Mouse (Mus musculus): ENCODE measurements at regions not wholly inside any gene's neighbourhood (a gene's known extent, or its start where the extent isn't known, plus 50 kb on each side); places are given as distances from the start of the nearest gene placed in this dataset.

DNA sequence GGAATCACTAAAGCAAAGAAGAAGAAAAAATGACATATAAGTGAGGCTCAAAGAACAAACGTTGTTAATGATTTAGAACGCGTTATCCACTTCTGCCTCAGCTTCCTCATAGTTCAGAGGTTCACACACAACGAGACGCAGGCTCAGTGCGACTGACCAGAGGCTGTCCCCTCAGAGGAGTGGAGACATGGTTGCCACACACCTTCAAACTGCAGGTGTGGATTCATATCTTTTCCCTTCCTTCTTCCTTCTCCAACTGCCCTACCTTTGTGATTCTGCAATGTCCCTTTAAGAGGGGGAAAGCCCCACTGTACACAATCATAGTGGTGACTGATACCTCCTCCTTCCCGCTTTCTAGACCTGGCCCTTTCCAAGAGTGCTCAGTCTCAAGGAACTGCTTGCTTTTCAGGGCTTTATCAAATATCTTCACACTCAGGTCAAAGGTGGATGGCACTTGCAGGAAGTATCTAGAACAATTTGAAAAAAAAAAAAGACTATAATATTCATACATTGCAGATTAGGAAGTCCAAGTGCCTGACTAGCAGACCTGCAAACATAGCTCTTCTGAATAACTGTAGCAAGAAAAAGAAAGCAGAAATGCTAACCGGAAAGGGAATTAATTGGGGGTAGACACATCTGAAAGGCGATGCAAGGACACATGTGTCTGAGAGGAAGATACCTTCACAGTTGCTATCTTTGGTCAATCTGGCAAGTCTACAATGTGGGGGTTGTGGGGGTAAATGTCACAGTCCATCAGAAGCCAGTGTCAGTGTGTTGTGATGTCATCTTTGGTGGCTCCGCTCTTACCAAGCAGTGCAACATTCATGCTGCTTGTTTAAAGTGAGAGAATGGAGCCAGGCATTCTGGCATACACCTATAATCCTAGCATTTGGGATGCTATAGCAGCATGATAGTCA, 84.2 kb upstream of the Tnfaip3 start:
- H3K4me2 ChIP-seq (ENCODE audit: low read depth): no peak overlapping the region
- no peaks in the 10 kb centered on the region for H3K36me3 ChIP-seq (ENCODE audit: control insufficient read depth, insufficient read depth)
- TF ChIP-seq TCF12 (IDR thresholded peaks at IDR 0.05; ENCODE audit: insufficient read depth, poor library complexity, severe bottlenecking) (no peak), MAX (IDR thresholded peaks at IDR 0.05; ENCODE audit: low read depth) (no peak), POLR2A (IDR thresholded peaks at IDR 0.05; ENCODE audit: insufficient read length, low read depth) (no peak), USF1 (IDR thresholded peaks at IDR 0.05; ENCODE audit: low read depth) (no peak), REST (IDR thresholded peaks at IDR 0.05; ENCODE audit: insufficient read depth, insufficient read length) (no peak), MYOD1 (IDR thresholded peaks at IDR 0.05; ENCODE audit: control insufficient read depth in 1 of 3, insufficient read length in 2 of 3, low read depth in 2 of 3) (no peak), SRF (IDR thresholded peaks at IDR 0.05; ENCODE audit: control insufficient read depth, insufficient read length, low read depth) (no peak), CEBPB (IDR thresholded peaks at IDR 0.05; ENCODE audit: insufficient read depth, poor library complexity, severe bottlenecking) (no peak), MYOG (IDR thresholded peaks at IDR 0.05; ENCODE audit: control insufficient read depth in 1 of 3, insufficient read depth in 1 of 3, insufficient read length in 2 of 3, low read depth in 2 of 3) (no peak), POLR2AphosphoS2 (IDR thresholded peaks at IDR 0.05; ENCODE audit: insufficient read length, low read depth) (no peak), E2F4 (IDR thresholded peaks at IDR 0.05; ENCODE audit: insufficient read depth) (no peak), TCF3 (IDR thresholded peaks at IDR 0.05; ENCODE audit: insufficient read length, low read depth) (no peak)
- no peaks in the 10 kb centered on the region for H3K79me2 ChIP-seq (ENCODE audit: control insufficient read depth, insufficient read depth)
- H3K27me3 ChIP-seq (ENCODE audit: control insufficient read depth, insufficient read depth, insufficient read length): no peaks in the 10 kb centered on the region
- no peak overlapping the region for H3ac ChIP-seq (ENCODE audit: control insufficient read depth, insufficient read length)
- no peak overlapping the region for H3K4me3 ChIP-seq

DNA sequence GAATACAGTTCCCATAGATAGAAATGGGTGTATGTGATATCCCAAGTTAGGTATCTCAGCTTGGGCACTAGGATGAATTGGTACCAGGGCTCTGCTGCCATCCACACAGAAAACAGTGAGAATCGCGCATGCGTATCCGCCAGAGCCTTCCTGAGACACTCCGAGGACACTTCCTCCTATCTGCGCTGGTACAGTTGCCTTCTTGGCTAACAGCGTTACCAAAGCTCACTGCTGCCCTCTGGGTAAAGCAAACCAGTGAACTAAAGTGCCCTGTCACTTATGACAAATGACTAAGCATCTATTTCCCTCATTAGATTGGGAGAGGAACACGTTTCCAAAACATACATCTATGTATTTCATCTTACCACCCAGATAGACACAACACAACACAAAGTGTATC, 78.8 kb upstream of the Tnfaip3 start:
- no peak overlapping the region for H3K4me3 ChIP-seq
- no peak overlapping the region for H3K4me2 ChIP-seq (ENCODE audit: low read depth)
- no peak for TF ChIP-seq SRF (IDR thresholded peaks at IDR 0.05; ENCODE audit: control insufficient read depth, insufficient read length, low read depth)
- no peak for TF ChIP-seq USF1 (IDR thresholded peaks at IDR 0.05; ENCODE audit: low read depth)
- no peak for TF ChIP-seq MYOD1 (IDR thresholded peaks at IDR 0.05; ENCODE audit: control insufficient read depth in 1 of 3, insufficient read length in 2 of 3, low read depth in 2 of 3)
- no peak for TF ChIP-seq TCF3 (IDR thresholded peaks at IDR 0.05; ENCODE audit: insufficient read length, low read depth)
- no peak for TF ChIP-seq POLR2A (IDR thresholded peaks at IDR 0.05; ENCODE audit: insufficient read length, low read depth)
- no peak for TF ChIP-seq POLR2AphosphoS2 (IDR thresholded peaks at IDR 0.05; ENCODE audit: insufficient read length, low read depth)
- no peak for TF ChIP-seq MAX (IDR thresholded peaks at IDR 0.05; ENCODE audit: low read depth)
- no peak for TF ChIP-seq TCF12 (IDR thresholded peaks at IDR 0.05; ENCODE audit: insufficient read depth, poor library complexity, severe bottlenecking)
- TF ChIP-seq CEBPB (IDR thresholded peaks at IDR 0.05; ENCODE audit: insufficient read depth, poor library complexity, severe bottlenecking): no peak
- no peak for TF ChIP-seq REST (IDR thresholded peaks at IDR 0.05; ENCODE audit: insufficient read depth, insufficient read length)
- no peak for TF ChIP-seq MYOG (IDR thresholded peaks at IDR 0.05; ENCODE audit: control insufficient read depth in 1 of 3, insufficient read depth in 1 of 3, insufficient read length in 2 of 3, low read depth in 2 of 3)
- no peak for TF ChIP-seq E2F4 (IDR thresholded peaks at IDR 0.05; ENCODE audit: insufficient read depth)
- no peaks in the 10 kb centered on the region for H3K79me2 ChIP-seq (ENCODE audit: control insufficient read depth, insufficient read depth)
- no peaks in the 10 kb centered on the region for H3K36me3 ChIP-seq (ENCODE audit: control insufficient read depth, insufficient read depth)
- H3ac ChIP-seq (ENCODE audit: control insufficient read depth, insufficient read length): no peak overlapping the region
- no peaks in the 10 kb centered on the region for H3K27me3 ChIP-seq (ENCODE audit: control insufficient read depth, insufficient read depth, insufficient read length)

- Histone ChIP-seq H3K79me2 (ENCODE audit: control insufficient read depth, insufficient read depth) (no peaks in the 10 kb centered on the region), H3K4me3 (no peak overlapping the region), H3K36me3 (ENCODE audit: control insufficient read depth, insufficient read depth) (no peaks in the 10 kb centered on the region), H3K27me3 (ENCODE audit: control insufficient read depth, insufficient read depth, insufficient read length) (no peaks in the 10 kb centered on the region), H3K4me2 (ENCODE audit: low read depth) (no peak overlapping the region), H3ac (ENCODE audit: control insufficient read depth, insufficient read length) (no peak overlapping the region)
- TF ChIP-seq MYOG (IDR thresholded peaks at IDR 0.05; ENCODE audit: control insufficient read depth in 1 of 3, insufficient read depth in 1 of 3, insufficient read length in 2 of 3, low read depth in 2 of 3) (no peak), MYOD1 (IDR thresholded peaks at IDR 0.05; ENCODE audit: control insufficient read depth in 1 of 3, insufficient read length in 2 of 3, low read depth in 2 of 3) (no peak), REST (IDR thresholded peaks at IDR 0.05; ENCODE audit: insufficient read depth, insufficient read length) (no peak), USF1 (IDR thresholded peaks at IDR 0.05; ENCODE audit: low read depth) (no peak), E2F4 (IDR thresholded peaks at IDR 0.05; ENCODE audit: insufficient read depth) (no peak), SRF (IDR thresholded peaks at IDR 0.05; ENCODE audit: control insufficient read depth, insufficient read length, low read depth) (no peak), POLR2AphosphoS2 (IDR thresholded peaks at IDR 0.05; ENCODE audit: insufficient read length, low read depth) (no peak), POLR2A (IDR thresholded peaks at IDR 0.05; ENCODE audit: insufficient read length, low read depth) (no peak), TCF3 (IDR thresholded peaks at IDR 0.05; ENCODE audit: insufficient read length, low read depth) (no peak), CEBPB (IDR thresholded peaks at IDR 0.05; ENCODE audit: insufficient read depth, poor library complexity, severe bottlenecking) (no peak), MAX (IDR thresholded peaks at IDR 0.05; ENCODE audit: low read depth) (no peak), TCF12 (IDR thresholded peaks at IDR 0.05; ENCODE audit: insufficient read depth, poor library complexity, severe bottlenecking) (no peak)
Measured at GRCm38 (mm10) chr10:19093689-19094088, 78.2 kb upstream of the Tnfaip3 start.

DNA sequence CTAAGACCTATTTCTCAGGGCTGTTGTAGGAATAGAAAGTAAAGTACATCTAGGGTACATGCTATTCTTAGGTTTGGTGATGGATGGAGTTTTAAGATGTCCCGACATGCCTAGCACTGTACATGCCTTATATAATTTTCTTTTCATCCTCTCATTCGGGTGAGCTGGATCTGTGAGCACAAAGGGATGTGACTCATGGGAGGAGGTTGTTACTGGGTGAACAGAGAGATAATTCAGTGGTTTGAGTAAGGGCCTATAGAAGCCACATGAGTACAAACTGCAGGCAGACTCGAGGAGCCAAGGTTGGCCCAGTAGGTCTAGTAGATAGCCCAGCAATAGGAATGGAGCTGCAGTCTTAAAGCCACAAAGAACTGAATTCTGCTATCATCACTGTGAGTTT, 76.5 kb upstream of the Tnfaip3 start:
- peak overlapping the region; percentile 3 for H3K4me2 ChIP-seq (ENCODE audit: low read depth)
- no peak overlapping the region for H3K4me3 ChIP-seq

More for the DNA sequence above, 76.5 kb upstream of the Tnfaip3 start:
- H3K36me3 ChIP-seq (ENCODE audit: control insufficient read depth, insufficient read depth): no peaks in the 10 kb centered on the region
- TF ChIP-seq REST (IDR thresholded peaks at IDR 0.05; ENCODE audit: insufficient read depth, insufficient read length) (no peak), MYOD1 (IDR thresholded peaks at IDR 0.05; ENCODE audit: control insufficient read depth in 1 of 3, insufficient read length in 2 of 3, low read depth in 2 of 3) (no peak), CEBPB (IDR thresholded peaks at IDR 0.05; ENCODE audit: insufficient read depth, poor library complexity, severe bottlenecking) (no peak), TCF3 (IDR thresholded peaks at IDR 0.05; ENCODE audit: insufficient read length, low read depth) (no peak), TCF12 (IDR thresholded peaks at IDR 0.05; ENCODE audit: insufficient read depth, poor library complexity, severe bottlenecking) (no peak), MAX (IDR thresholded peaks at IDR 0.05; ENCODE audit: low read depth) (no peak), E2F4 (IDR thresholded peaks at IDR 0.05; ENCODE audit: insufficient read depth) (no peak), POLR2AphosphoS2 (IDR thresholded peaks at IDR 0.05; ENCODE audit: insufficient read length, low read depth) (no peak), MYOG (IDR thresholded peaks at IDR 0.05; ENCODE audit: control insufficient read depth in 1 of 3, insufficient read depth in 1 of 3, insufficient read length in 2 of 3, low read depth in 2 of 3) (no peak), USF1 (IDR thresholded peaks at IDR 0.05; ENCODE audit: low read depth) (no peak), SRF (IDR thresholded peaks at IDR 0.05; ENCODE audit: control insufficient read depth, insufficient read length, low read depth) (no peak), POLR2A (IDR thresholded peaks at IDR 0.05; ENCODE audit: insufficient read length, low read depth) (no peak)
- H3ac ChIP-seq (ENCODE audit: control insufficient read depth, insufficient read length): no peak overlapping the region
- H3K79me2 ChIP-seq (ENCODE audit: control insufficient read depth, insufficient read depth): no peaks in the 10 kb centered on the region
- no peaks in the 10 kb centered on the region for H3K27me3 ChIP-seq (ENCODE audit: control insufficient read depth, insufficient read depth, insufficient read length)
